Mouse (Mus musculus): ENCODE results near the gene Rnf5.

Gene Rnf5

DNA sequence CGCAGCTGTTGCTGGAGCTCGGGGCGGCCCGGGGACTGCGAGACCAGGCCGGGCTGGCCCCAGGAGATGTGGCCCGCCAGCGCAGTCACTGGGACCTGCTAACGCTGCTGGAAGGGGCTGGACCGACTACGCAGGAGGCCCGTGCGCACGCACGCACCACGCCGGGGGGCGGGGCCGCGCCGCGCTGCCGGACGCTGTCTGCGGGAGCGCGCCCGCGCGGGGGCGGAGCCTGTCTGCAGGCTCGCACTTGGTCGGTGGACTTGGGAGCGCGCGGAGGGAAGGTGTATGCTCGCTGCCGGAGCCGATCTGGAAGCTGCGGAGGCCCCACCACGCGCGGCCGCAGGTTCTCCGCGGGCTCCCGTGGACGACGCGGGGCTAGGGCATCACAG is 16.1 kb downstream of the Rnf5 start:
- DNase-seq (ENCODE audit: extremely low read depth, insufficient read length, low spot score) = peak; percentile 97

DNA sequence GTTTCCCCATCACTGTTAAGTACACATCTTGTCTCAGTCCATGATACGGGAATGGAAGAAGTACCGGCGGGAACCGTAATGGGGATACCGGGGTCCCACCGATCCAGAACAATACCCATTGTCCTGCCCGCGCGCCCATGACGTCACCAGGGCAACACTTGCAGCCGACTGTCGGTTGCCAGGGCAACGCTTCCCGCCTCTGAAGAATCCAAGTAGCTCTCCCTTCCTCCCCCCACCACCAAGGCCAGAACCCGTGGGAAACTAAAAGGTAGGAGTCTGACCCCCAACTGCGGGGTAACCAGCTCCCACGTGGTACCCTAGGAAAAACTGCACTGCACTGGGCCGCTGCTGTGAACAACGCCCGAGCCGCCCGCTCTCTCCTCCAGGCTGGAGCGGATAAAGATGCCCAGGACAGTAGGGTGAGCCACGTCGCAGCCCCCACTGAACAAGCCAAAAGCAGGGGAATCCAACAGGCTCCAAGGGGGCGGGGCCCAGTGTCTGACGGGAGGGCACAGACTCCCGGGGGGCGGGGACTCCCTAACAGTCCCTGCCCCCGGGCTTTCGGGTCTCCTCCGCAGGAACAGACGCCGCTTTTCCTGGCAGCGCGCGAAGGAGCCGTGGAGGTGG is 16.6 kb downstream of the Rnf5 start:
- peak; percentile 67 for DNase-seq (ENCODE audit: extremely low read depth, insufficient read length, low spot score)

DNA sequence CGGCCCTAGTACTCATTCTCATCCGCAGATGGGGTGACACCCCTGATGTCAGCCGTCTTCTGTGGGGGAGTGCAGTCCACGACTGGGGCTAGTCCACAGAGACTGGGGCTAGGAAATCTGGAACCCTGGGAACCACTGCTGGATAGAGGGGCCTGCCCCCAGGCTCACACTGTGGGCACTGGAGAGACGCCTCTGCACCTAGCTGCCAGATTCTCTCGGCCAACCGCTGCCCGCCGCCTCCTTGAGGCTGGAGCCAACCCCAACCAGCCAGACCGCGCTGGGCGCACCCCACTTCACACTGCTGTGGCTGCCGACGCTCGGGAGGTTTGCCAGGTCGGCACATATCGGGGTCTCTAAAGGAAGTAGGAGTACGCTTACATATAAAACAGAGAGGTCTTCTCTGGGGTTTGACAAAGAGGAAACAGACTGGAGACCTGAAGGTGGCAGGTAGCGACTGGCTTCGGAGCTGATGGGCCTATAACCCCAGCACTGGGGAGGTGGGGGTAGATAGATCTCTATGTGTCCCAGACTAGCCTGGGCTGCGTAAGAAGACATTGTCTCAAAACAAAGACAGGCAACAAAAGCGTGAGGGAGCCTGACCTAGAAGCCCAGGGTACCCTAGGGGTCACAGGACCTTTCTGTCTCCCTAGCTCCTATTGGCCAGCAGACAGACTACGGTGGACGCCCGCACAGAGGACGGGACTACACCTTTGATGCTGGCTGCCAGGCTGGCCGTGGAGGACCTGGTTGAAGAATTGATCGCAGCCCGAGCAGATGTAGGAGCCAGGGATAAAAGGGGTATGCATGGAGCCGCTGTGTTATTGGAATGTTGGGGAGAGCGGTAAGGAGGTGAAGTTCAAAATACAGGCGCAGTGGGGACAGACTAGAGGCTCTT is 17.4 kb downstream of the Rnf5 start:
- DNase-seq (ENCODE audit: extremely low read depth, insufficient read length, low spot score) = no peak

DNA sequence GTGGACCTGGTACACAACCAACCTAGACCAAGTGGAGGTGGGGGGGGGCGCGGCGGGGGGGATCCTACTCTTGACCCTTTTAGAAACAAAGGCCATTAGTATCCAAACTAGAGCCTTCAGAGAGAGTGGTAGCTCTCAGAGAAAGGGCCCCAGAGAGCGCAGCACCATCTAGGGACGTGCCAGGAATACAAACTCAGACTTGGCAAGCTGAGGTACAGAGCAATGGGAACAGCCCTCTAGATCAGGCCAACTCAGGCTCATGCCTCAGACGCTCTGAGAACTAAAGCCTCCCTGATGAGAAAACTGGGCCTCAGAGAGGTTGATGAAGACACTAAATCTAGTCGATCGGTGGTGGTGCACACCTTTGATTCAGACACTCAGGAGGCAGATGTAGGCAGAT is 18.4 kb downstream of the Rnf5 start:
- no peak for DNase-seq (ENCODE audit: extremely low read depth, insufficient read length, low spot score)

DNA sequence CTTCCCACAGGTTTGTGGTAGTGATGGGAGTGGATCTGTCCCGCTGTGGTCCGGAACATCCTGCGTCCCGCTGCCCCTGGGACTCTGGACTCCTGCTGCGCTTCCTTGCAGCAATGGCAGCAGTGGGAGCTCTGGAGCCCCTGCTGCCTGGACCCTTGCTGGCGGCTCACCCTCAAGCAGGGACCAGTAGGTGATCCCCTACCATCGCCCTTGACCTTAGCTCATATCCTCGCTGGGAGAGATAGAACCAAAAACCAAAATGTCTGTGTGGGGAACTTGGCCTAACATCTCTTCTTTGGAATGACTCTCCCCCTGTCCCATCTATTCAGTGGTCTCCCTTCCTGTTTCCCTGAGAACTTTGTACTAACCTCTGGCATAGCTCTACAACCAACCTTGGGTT is 19.7 kb downstream of the Rnf5 start:
- DNase-seq (ENCODE audit: extremely low read depth, insufficient read length, low spot score) = no peak

DNA sequence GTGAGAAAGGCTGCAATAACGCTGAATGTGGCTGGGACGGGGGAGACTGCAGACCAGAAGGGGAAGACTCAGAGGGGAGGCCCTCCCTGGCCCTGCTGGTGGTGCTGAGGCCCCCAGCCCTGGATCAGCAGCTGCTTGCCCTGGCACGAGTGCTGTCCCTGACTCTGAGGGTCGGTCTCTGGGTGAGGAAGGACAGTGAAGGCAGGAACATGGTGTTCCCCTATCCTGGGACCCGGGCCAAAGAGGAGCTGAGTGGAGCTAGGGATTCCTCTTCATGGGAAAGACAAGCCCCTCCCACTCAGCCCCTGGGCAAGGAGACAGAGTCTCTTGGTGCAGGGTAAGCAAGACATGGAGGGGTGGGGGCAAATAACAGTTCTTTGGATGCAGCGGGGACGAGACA is 20.1 kb downstream of the Rnf5 start:
- no peak for DNase-seq (ENCODE audit: extremely low read depth, insufficient read length, low spot score)

DNA sequence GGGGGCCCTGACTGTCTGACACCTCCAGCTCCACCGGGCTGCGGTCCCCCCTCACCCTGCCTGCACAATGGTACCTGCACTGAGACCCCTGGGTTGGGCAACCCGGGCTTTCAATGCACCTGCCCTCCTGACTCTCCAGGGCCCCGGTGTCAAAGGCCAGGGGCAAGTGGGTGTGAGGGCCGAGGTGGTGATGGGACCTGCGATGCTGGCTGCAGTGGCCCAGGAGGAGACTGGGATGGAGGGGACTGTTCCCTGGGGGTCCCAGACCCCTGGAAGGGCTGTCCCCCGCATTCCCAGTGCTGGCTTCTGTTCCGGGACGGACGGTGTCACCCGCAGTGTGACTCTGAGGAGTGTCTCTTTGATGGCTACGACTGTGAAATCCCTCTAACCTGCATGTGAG is 21.0 kb downstream of the Rnf5 start:
- no peak for DNase-seq (ENCODE audit: extremely low read depth, insufficient read length, low spot score)

DNA sequence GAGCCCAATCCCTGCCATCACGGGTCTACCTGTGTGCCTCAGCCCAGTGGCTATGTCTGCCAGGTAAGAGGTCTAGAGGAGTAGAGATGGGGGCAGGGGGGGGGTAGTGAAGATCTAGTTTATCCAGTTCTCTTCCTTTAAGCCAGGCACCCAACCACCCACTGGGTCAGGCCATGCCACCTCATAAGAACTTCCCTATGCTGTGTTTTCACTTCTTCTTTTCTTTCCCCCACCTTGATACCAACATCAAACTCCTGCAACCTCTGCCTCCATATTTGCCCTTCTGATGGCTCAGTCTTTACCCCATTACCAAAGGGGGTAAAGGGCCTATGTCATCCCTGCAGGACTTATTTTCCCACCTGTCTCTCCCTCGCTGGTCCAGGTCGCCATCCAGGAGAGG is 25.4 kb downstream of the Rnf5 start:
- DNase-seq (ENCODE audit: extremely low read depth, insufficient read length, low spot score) = no peak

DNA sequence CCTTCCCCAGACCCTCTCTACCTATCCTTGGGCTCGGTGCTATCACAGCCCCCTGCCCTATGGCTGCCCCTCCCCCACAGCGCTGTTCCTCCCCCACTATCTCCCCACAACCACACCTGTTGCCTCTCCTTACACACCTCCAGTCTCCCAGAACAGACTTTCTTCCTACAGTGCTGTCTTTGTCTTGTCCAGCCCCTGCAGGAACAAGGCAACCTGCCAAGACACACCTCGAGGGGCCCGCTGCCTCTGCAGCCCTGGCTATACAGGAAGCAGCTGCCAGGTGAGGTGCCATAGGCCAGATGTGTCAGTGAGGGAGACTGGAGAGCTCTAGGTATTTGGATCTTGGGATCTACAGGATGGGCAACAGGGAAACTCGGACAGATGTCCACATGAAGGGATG is 26.9 kb downstream of the Rnf5 start:
- no peak for DNase-seq (ENCODE audit: extremely low read depth, insufficient read length, low spot score)

DNA sequence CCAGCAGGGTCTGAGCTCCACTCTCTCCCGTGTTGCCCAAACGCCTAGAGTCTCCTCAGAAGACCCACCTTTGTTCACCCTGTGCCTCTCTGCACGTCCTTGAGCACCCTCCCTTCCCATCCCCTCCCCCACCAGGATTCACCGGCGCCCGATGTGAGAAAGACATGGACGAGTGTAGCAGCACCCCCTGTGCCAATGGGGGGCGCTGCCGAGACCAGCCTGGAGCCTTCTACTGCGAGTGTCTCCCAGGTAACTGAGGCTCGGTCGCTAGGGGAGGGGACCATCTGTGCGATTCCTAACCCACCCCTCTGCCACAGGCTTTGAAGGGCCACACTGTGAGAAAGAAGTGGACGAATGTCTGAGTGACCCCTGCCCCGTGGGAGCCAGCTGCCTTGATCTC is 31.1 kb downstream of the Rnf5 start:
- no peak for DNase-seq (ENCODE audit: extremely low read depth, insufficient read length, low spot score)

DNA sequence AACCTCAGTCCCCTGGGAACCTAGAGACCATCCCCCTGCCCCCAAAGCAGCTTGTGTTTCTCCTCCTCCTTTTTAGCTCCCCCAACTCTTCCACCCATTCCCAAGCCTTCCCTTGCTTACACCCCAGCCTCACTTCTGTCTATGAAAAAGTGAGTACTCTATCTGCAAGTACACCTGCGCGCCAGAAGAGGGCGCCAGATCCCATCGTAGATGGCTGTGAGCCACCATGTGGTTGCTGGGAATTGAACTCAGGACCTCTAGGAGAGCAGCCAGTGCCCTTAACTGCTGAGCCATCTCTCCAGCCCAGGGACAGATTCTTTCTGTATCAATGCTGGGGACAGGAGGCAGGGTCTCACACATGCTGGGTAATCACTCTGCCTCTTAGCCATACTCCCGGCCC is 31.6 kb downstream of the Rnf5 start:
- no peak for DNase-seq (ENCODE audit: extremely low read depth, insufficient read length, low spot score)

DNA sequence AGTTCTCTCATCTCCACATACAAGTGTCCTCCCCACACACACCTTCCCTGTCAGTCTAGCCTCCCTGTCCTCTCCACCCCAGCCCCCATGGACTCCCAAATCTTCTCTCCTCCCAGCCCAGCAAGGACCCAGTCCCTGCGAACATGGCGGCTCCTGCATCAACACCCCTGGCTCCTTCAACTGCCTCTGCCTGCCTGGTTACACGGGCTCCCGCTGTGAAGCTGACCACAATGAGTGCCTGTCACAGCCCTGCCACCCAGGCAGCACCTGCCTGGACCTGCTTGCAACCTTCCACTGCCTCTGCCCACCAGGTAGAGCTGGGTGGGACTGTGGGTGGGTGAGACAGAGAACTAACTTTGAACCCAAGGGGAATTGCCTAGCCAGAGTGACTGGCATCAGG is 33.6 kb downstream of the Rnf5 start:
- no peak for DNase-seq (ENCODE audit: extremely low read depth, insufficient read length, low spot score)

DNA sequence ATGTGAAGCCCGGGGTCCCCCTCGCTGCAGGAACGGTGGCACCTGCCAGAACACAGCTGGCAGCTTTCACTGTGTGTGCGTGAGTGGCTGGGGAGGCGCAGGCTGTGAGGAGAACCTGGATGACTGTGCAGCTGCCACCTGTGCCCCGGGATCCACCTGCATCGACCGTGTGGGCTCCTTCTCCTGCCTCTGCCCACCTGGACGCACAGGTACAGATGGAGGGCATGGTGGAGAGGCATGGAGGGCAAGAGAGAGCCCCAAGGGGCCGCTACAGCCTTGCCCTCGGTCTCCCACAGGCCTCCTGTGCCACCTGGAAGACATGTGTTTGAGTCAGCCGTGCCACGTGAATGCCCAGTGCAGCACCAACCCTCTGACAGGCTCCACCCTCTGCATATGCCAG is 35.1 kb downstream of the Rnf5 start:
- no peak for DNase-seq (ENCODE audit: extremely low read depth, insufficient read length, low spot score)

DNA sequence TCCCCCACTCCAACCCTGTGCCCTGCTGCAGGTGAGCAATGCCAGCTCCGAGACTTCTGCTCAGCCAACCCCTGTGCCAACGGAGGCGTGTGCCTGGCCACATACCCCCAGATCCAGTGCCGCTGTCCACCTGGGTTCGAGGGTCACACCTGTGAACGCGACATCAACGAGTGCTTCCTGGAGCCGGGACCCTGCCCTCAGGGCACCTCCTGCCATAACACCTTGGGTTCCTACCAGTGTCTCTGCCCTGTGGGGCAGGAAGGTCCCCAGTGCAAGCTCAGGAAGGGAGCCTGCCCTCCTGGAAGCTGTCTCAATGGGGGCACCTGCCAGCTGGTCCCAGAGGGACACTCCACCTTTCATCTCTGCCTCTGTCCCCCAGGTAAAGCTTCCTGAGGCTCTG is 36.2 kb downstream of the Rnf5 start:
- DNase-seq (ENCODE audit: extremely low read depth, insufficient read length, low spot score) = no peak

DNA sequence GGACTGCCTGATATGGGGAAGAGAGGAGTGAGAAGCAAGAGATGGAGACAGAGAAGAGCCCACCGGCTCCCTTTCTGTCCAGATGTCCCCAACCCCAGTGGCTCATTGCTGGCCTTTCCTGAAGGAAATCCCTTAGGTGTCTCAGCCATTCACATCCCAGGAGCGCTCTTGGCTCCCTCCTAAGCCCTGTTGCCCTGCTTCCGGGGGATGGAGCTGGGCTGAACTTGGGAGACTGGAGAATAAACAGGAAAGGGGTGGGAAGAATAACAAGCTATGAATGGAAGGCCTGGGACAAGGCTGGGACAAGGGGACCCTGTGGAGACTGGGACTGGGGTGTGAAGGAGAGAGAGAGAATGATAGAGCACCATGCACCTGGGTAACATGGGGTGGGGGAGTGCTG is 38.7 kb downstream of the Rnf5 start:
- DNase-seq (ENCODE audit: extremely low read depth, insufficient read length, low spot score) = no peak

DNA sequence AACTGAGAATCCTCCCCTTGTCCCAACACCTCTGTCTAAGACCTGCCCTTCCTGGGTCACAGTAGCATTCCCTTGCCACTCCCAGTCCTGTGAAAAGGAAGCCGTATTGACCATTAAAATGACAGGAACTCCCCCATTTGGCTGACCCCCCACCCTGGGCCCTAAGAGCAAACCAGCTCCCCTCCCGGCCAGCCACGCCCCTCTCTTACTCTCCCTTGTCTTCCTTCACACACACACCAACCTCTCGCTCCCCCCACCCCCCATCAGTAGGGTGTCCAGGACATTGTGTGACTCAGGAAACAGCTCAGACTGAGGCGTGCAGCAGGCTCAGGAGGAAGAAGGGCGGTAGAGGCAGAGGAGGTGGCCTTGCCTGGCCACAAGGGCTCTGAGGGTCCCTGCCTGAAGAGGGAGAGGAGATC is 39.5 kb downstream of the Rnf5 start, which contains the start of gene Notch4:
Gene Notch4 (plus strand): TSS at position 266 of the 419 bp plus-strand sequence.
- DNase-seq (ENCODE audit: extremely low read depth, insufficient read length, low spot score) = peak; percentile 38

DNA sequence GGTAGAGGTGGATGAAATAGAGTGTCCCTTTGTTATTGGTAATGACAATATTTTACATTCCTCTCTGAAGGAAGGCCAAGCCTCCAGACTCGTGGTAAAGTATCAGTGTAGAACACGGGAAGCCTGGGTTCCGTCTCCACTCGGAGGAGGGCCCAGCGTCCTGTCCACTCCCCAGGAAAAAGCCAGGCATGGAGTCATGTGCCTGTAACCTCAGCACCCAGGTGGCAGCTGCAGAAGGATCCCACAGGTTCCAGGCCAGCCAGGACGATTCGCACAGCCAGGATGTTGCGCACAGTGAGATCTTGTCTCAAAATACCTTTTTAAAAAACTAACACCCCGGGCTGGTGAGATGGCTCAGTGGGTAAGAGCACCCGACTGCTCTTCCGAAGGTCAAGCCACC is 40.1 kb downstream of the Rnf5 start:
- no peak for DNase-seq (ENCODE audit: extremely low read depth, insufficient read length, low spot score)

DNA sequence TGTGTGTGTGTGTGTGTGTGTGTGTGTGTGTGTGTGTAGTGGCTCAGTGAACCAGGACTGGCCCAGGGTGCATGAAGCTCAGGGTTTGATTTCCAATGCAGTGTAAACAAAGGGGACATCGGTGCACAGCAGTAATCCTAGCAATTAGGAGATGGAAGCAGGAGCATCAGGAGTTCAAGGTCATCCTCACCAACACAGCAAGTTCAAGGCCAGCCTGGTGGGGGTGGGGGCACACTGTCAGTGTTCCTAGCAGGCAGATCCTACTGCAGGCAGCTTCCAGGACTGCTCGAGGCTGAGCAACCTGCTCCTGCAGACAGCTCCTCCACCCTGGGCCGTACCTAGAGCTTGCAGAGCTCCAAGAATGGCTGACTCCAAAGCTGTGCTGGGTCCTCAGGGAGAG is 40.9 kb downstream of the Rnf5 start:
- DNase-seq (ENCODE audit: extremely low read depth, insufficient read length, low spot score) = no peak

DNA sequence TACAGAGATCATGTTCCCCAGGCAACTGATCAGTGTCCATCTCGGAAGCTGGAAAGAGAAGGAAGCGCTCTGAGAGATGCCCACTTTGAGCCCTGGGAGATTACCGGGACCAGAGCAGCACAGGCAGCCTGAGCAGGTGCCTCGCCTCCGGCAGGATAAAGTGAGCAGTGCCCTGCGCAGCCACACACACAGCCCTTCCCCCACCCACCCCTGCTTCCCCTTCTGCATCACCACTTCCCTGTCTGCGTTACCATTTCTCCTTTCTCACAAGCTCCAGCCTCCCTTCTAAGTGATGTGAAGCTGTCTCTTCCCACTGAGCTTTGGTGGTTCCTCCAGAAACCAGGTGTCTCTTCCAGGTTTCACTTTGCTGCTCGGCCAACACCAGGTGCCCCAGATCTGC is 42.3 kb downstream of the Rnf5 start:
- no peak for DNase-seq (ENCODE audit: extremely low read depth, insufficient read length, low spot score)

DNA sequence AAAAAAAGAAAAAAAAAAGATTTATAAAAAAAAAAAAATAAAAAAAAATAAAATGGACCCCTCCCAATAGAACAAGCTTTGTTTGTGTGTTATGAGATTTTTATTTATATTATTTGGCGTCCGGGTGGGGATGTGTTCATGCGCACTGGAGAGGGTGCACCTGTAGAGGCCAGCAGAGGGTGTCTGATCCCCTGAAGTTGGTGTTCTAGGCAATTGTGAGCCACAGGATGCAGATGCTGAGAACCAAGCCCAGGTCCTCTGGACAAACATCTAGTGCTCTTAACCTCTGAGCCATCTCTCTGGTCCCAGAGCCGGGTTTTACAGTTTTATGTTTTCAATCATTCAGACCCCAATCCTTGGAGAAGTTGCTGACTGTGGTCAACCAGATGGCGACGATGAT is 43.1 kb downstream of the Rnf5 start:
- DNase-seq (ENCODE audit: extremely low read depth, insufficient read length, low spot score) = no peak

DNA sequence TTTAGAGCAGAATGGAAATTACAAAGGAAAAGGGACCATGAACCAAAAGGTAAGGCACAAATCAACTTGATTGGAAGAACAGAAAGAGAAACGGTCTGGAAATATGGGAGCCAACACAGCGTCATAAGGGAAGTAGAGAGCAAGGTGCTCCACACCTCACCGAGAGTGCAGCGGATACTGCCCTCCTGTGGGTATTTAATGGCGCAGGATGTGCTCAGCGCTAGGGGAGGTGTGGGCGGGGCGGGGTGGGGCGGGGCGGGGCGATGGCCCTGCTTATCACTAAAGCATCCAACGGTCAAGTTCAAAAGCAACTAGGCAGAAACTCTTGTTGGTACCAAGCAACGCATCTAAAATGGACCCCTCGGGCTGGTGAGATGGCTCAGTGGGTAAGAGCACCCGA is 43.6 kb downstream of the Rnf5 start:
- DNase-seq (ENCODE audit: extremely low read depth, insufficient read length, low spot score) = no peak

DNA sequence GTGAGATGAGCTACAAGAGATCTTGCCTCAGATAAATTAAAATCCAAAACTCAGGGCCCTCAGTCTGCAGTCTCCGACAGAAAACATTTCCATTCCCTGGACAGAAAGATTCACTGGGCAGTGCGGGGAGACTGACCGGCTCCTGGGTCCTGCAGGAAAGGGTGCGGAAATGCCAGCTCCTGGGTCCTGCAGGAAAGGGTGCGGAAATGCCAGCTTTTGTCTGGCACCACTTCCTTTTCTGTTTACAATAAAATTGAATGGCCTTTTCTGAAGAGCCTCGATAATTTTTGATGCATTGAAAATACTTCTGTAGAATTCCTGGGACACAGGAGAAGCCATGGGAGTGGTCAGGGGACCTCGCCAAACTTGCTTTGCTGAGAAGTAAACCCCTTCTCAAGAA is 44.4 kb downstream of the Rnf5 start:
- DNase-seq (ENCODE audit: extremely low read depth, insufficient read length, low spot score) = no peak
